Mouse (Mus musculus): ENCODE measurements around the gene Map10.

DNA sequence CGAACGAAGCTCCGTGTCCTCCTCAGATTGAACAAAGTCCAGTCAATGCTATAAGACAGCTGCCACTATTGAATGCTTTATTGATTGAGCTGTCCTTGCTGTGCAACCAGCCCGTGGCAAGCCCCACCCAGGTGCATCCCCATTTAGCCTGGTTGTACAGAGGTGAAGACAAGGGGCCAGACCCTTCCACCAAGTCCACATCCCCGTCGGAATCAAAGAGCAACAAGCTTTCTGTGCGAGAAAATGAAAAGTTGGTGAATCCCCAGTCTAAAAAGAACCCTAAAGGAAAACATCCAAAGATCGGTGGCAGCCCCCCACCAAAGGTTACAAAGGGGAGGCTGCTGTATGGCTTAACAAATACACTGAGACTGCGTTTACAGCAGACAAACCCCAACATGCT is 1.3 kb downstream of the Map10 start:
- TF ChIP-seq EP300 (IDR thresholded peaks at IDR 0.05; ENCODE audit: insufficient read depth, low read depth, low read length) (no peak), CTCF (IDR thresholded peaks at IDR 0.05) (no peak)
